8 mouse cellular contexts compared by ENCODE assay signal in genomic region chr4:53931499-53931898, GRCm38 (mm10).
DNase-seq lines count a peak whose midpoint lies in the region; ATAC-seq lines count a peak whose summit lies in the region.

No protein-coding gene starts in this region.

- no peak overlapping the region for H3K9ac ChIP-seq in forebrain, embryonic 13.5 days
- no peak overlapping the region for H3K9ac ChIP-seq in hindbrain, embryonic 13.5 days

- H3K4me1 ChIP-seq in forebrain, embryonic 13.5 days = peaks cover 7% of the 10 kb centered on the region
- H3K4me1 ChIP-seq in hindbrain, embryonic 13.5 days (replicated peaks) = peaks cover 8% of the 10 kb centered on the region

- H3K4me3 ChIP-seq in forebrain, embryonic 13.5 days = peak overlapping the region; percentile 19; the same call in 1 of the 2 replicates
- H3K4me3 ChIP-seq in hindbrain, embryonic 13.5 days = peak overlapping the region; percentile 24

- H3K36me3 ChIP-seq in forebrain, embryonic 13.5 days (ENCODE audit: poor library complexity, severe bottlenecking) = no peaks in the 10 kb centered on the region
- H3K36me3 ChIP-seq in hindbrain, embryonic 13.5 days = no peaks in the 10 kb centered on the region

- H3K9me3 ChIP-seq in forebrain, embryonic 13.5 days (replicated peaks) = no peaks in the 10 kb centered on the region
- H3K9me3 ChIP-seq in hindbrain, embryonic 13.5 days = no peaks in the 10 kb centered on the region

- H3K27ac ChIP-seq in forebrain, embryonic 13.5 days = no peak overlapping the region
- H3K27ac ChIP-seq in hindbrain, embryonic 13.5 days = no peak overlapping the region

- H3K4me2 ChIP-seq in forebrain, embryonic 13.5 days = peak overlapping the region; percentile 46
- H3K4me2 ChIP-seq in hindbrain, embryonic 13.5 days = peak overlapping the region; percentile 46

- DNase-seq in Muller cell, postnatal 12 days (ENCODE audit: inconsistent ontology term) = peak; percentile 80
- DNase-seq in brain, adult 2 months (ENCODE audit: low read depth, low spot score) = peak; percentile 88
- peak; percentile 48 to 57 for DNase-seq in layer of hippocampus, postnatal 14 days (ENCODE audit: low spot score in 2 of 2)
- peak; percentile 49 for DNase-seq in lung, postnatal 10 days
- peak; percentile 80 for DNase-seq in retina, postnatal 1 day
- no peak for DNase-seq in T-cell, adult 2 months (ENCODE audit: low spot score)

- H3K27me3 ChIP-seq in forebrain, embryonic 13.5 days = no peaks in the 10 kb centered on the region
- H3K27me3 ChIP-seq in hindbrain, embryonic 13.5 days = no peaks in the 10 kb centered on the region

- ATAC-seq in forebrain, embryonic 13.5 days = peak; percentile 92
- peak; percentile 80 for ATAC-seq in hindbrain, embryonic 13.5 days (ENCODE audit: low FRiP score)

- WGBS in forebrain, embryonic 13.5 days = 9% methylated on average over 10 of the region's 10 CpGs
- 13% methylated on average over 10 of the region's 10 CpGs for WGBS in hindbrain, embryonic 13.5 days
